ENCODE assay signal across 13 mouse cellular contexts in genomic region chr14:45492668-45493067, GRCm38 (mm10). TPM values are rescaled to one million over a fixed set of nuclear protein-coding genes. Genes with fewer than 3 reads are reported as not detected.
DNase-seq lines count a peak whose midpoint lies in the region; ATAC-seq and TF ChIP-seq lines count a peak whose summit lies in the region.
"Had no signal": no experiment of that assay in that cellular context is flagged by ENCODE, and none has a peak within 500 bp of the region (broad histone marks: within the 10 kb centered on the region; RNA-seq: fewer than 3 reads in every experiment).

No protein-coding gene starts in this region.

- no peaks in the 10 kb centered on the region for H3K27me3 ChIP-seq in heart, embryonic 15.5 days
- H3K27me3 ChIP-seq in liver, embryonic 14.5 days (ENCODE audit: control insufficient read depth, insufficient read depth, low read length) = no peaks in the 10 kb centered on the region
- H3K27me3 ChIP-seq in intestine, embryonic 15.5 days (replicated peaks) = no peaks in the 10 kb centered on the region
- H3K27me3 ChIP-seq: CH12.LX; megakaryocyte, embryonic 14.5 days had no signal

- peak; percentile 22; the same call in 1 of the 2 replicates for TF ChIP-seq CTCF in liver, embryonic 14.5 days (IDR thresholded peaks at IDR 0.05; ENCODE audit: low read depth)

- H3K4me2 ChIP-seq in heart, embryonic 15.5 days = no peak overlapping the region
- no peak overlapping the region for H3K4me2 ChIP-seq in liver, embryonic 14.5 days (ENCODE audit: low read depth)
- H3K4me2 ChIP-seq in intestine, embryonic 15.5 days (replicated peaks) = no peak overlapping the region
- H3K4me2 ChIP-seq: hindbrain, embryonic 14.5 days had no signal

- no peak for DNase-seq in heart, postnatal 25 days (ENCODE audit: low spot score)
- no peak for DNase-seq in liver, embryonic 14.5 days (ENCODE audit: low read depth in 3 of 3, low spot score in 3 of 3)
- DNase-seq in liver = no peak
- DNase-seq in NIH3T3 (ENCODE audit: low read depth) = peak; percentile 43
- no peak for DNase-seq in layer of hippocampus, adult 9-11 months
- DNase-seq: retina, postnatal 1 day; thymus, postnatal 4 days had no signal

- H3K27ac ChIP-seq in heart, embryonic 15.5 days = peak overlapping the region; percentile 54
- H3K27ac ChIP-seq in liver, embryonic 14.5 days = no peak overlapping the region
- H3K27ac ChIP-seq in intestine, embryonic 15.5 days = 0 out of 2 replicates have a peak overlapping the region, but pooled peaks have one; percentile 34
- H3K27ac ChIP-seq: hindbrain, embryonic 14.5 days had no signal

- TF ChIP-seq EP300 in liver, embryonic 14.5 days (IDR thresholded peaks at IDR 0.05; ENCODE audit: low read depth) = no peak

- H3K9me3 ChIP-seq in heart, embryonic 15.5 days (replicated peaks) = no peaks in the 10 kb centered on the region
- no peaks in the 10 kb centered on the region for H3K9me3 ChIP-seq in liver, embryonic 14.5 days (ENCODE audit: control insufficient read depth, low read length)
- no peaks in the 10 kb centered on the region for H3K9me3 ChIP-seq in intestine, embryonic 15.5 days

- no peak overlapping the region for H3K9ac ChIP-seq in heart, embryonic 15.5 days
- H3K9ac ChIP-seq in liver, embryonic 14.5 days (replicated peaks) = no peak overlapping the region
- H3K9ac ChIP-seq in intestine, embryonic 15.5 days = no peak overlapping the region
- H3K9ac ChIP-seq: hindbrain, embryonic 14.5 days had no signal

- H3K36me3 ChIP-seq in heart, embryonic 15.5 days = peaks cover 21% of the 10 kb centered on the region
- no peaks in the 10 kb centered on the region for H3K36me3 ChIP-seq in liver, embryonic 14.5 days (replicated peaks; ENCODE audit: control insufficient read depth, insufficient read depth, low read depth)
- H3K36me3 ChIP-seq in intestine, embryonic 15.5 days = no peaks in the 10 kb centered on the region

- ATAC-seq in heart, embryonic 15.5 days (replicated peaks; ENCODE audit: insufficient number of reproducible peaks, insufficient read depth, low FRiP score, low read depth) = no peak
- ATAC-seq in liver, embryonic 14.5 days (ENCODE audit: insufficient read depth) = no peak
- ATAC-seq in intestine, embryonic 15.5 days = no peak

- H3K4me3 ChIP-seq in heart, embryonic 15.5 days = no peak overlapping the region
- H3K4me3 ChIP-seq in liver, embryonic 14.5 days (ENCODE audit: insufficient read depth in 1 of 2, low read depth in 2 of 2, low read length in 2 of 2) = no peak overlapping the region
- no peak overlapping the region for H3K4me3 ChIP-seq in intestine, embryonic 15.5 days (replicated peaks)
- H3K4me3 ChIP-seq: erythroblast, embryonic 14.5 days; megakaryocyte, embryonic 14.5 days had no signal

- peaks cover 17% of the 10 kb centered on the region; the same call in 1 of the 2 replicates for H3K4me1 ChIP-seq in heart, embryonic 15.5 days (replicated peaks)
- H3K4me1 ChIP-seq in liver, embryonic 14.5 days (replicated peaks; ENCODE audit: control insufficient read depth in 2 of 2, insufficient read depth in 2 of 2, low read length in 1 of 2) = no peaks in the 10 kb centered on the region
- no peaks in the 10 kb centered on the region for H3K4me1 ChIP-seq in intestine, embryonic 15.5 days (replicated peaks)
- H3K4me1 ChIP-seq: megakaryocyte, embryonic 14.5 days had no signal

- 90% methylated on average over 4 of the region's 4 CpGs for WGBS in heart, embryonic 15.5 days
- 60% methylated on average over 4 of the region's 4 CpGs for WGBS in liver, embryonic 14.5 days (ENCODE audit: insufficient replicate concordance)
- 89% methylated on average over 4 of the region's 4 CpGs for WGBS in intestine, embryonic 15.5 days

- intact Hi-C loops in heart, postnatal 25 days (cut with DNase I) = no loop called here

RNA-seq across cellular contexts. Expression of gene Fermt2, which starts 37.2 kb away (rescaled TPM):
- polyA plus RNA-seq in heart, embryonic 15.5 days (2015; fragmentation: Nextera tagmentation; extraction: Ambion mirVana) = 201 and 265 TPM in 2 replicates
- 100 to 1,000 TPM; 253 to 256 TPM for total RNA-seq in heart, postnatal 25 days (2021)
- 10.1 and 13.6 TPM in 2 replicates for polyA plus RNA-seq in liver, embryonic 14.5 days (2012; rRNA removed)
- 23.8 and 25.5 TPM in 2 replicates for polyA plus RNA-seq in liver, embryonic 14.5 days (2014; fragmentation: Nextera tagmentation; extraction: Ambion mirVana)
- 163 and 169 TPM in 2 replicates for polyA plus RNA-seq in intestine, embryonic 15.5 days (2015; fragmentation: Nextera tagmentation; extraction: Ambion mirVana)
- total RNA-seq: CH12.LX had no signal
- polyA plus RNA-seq: erythroblast, embryonic 14.5 days had no signal
